Mouse (Mus musculus): ENCODE measurements around the gene Rasip1. TPM values are rescaled to one million over a fixed set of nuclear protein-coding genes. Genes with fewer than 3 reads are reported as not detected.

Gene Rasip1
- polyA plus RNA-seq, 1 experiment: not detected

DNA sequence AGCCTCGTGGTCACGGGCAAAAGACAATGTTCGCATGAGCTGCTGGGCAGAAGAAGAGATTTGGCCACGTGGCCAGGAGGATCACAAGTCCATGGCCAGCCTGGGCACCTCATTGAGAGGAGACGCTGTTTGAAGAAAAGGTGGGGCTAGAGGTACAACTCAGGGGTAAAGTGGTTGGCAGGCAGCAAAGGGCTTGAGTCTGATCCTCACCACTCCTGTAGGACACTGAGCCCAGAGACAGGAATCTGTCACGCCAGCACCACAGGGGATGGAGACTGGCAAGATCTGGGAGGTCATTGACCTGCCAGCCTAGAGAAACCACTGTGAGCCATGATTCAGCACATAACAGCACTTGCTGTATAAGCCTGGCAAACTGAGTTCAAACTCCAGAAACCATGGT is 29.8 kb upstream of the Rasip1 start:
- H3K4me3 ChIP-seq (ENCODE audit: insufficient read depth, poor library complexity, severe bottlenecking): no peak overlapping the region
- H3K36me3 ChIP-seq (ENCODE audit: control insufficient read depth, insufficient read depth): no peaks in the 10 kb centered on the region
- no peaks in the 10 kb centered on the region for H3K79me2 ChIP-seq (ENCODE audit: control insufficient read depth, insufficient read depth)
- no peaks in the 10 kb centered on the region for H3K79me3 ChIP-seq (ENCODE audit: low read depth)
- H3ac ChIP-seq (ENCODE audit: control insufficient read depth, insufficient read length, low read depth): no peak overlapping the region
- TF ChIP-seq FOSL1 (IDR thresholded peaks at IDR 0.05; ENCODE audit: insufficient read depth, low read length, poor library complexity, severe bottlenecking): no peak
- no peak for TF ChIP-seq MYOG (IDR thresholded peaks at IDR 0.05; ENCODE audit: control insufficient read depth, extremely low read depth, insufficient read length)
- TF ChIP-seq CEBPB (IDR thresholded peaks at IDR 0.05; ENCODE audit: low read depth): no peak
- no peak for TF ChIP-seq MAX (IDR thresholded peaks at IDR 0.05)
- TF ChIP-seq CTCF (IDR thresholded peaks at IDR 0.05; ENCODE audit: control insufficient read depth, insufficient read depth, insufficient read length): no peak
- TF ChIP-seq USF1 (IDR thresholded peaks at IDR 0.05; ENCODE audit: low read depth): no peak
- TF ChIP-seq MYOD1 (IDR thresholded peaks at IDR 0.05; ENCODE audit: control insufficient read depth, insufficient read length, low read depth): no peak
- no peaks in the 10 kb centered on the region for H3K27me3 ChIP-seq (ENCODE audit: control insufficient read depth, insufficient read depth, insufficient read length)

DNA sequence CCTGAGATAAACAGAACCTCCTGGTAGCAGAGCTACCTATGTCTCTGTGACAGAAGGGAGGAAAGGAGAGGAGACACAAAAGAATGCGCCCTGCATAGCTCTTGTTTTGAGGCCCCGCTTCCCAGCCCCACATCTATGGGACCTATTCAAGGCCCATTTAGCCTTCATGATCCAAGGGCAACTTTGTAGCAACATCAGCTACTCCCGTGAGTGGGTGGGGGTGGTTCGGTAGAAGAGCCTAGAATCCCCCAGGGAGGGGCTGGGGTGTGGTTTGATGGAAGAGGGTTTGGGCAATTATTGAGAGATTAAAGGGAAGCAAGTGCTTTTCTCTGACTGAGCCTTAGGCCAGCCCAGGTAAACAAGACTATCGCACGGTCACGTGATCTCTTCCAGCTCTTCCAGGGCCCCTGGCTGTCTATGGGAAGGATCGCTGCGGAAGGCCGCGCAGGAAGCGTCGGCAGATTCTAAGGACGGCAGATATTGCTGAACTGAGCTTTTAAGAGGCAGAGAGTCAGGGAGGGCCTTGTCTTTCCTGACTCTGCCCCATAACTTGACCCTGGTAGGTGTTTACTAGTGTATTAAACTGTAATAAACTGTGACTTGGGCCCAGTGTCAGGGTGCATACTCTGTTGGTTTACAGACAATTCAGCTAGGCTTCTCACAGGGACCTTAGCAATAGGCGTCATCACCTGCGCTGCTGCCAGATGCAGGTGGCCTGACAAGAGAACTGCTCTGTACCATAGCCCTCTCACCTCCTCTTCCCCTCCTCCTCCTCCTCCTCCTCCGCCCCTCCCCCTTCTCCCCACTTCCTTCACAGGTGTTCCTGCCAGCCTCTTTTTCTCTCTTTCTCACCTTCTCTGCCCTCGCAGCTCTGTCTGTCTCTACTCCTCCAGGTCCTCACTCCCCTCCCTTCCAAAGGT is 28.1 kb upstream of the Rasip1 start:
- H3K36me3 ChIP-seq (ENCODE audit: control insufficient read depth, insufficient read depth): no peaks in the 10 kb centered on the region
- no peaks in the 10 kb centered on the region for H3K79me3 ChIP-seq (ENCODE audit: low read depth)
- TF ChIP-seq FOSL1 (IDR thresholded peaks at IDR 0.05; ENCODE audit: insufficient read depth, low read length, poor library complexity, severe bottlenecking) (no peak), CEBPB (IDR thresholded peaks at IDR 0.05; ENCODE audit: low read depth) (no peak), MYOD1 (IDR thresholded peaks at IDR 0.05; ENCODE audit: control insufficient read depth, insufficient read length, low read depth) (no peak), USF1 (IDR thresholded peaks at IDR 0.05; ENCODE audit: low read depth) (no peak), MAX (IDR thresholded peaks at IDR 0.05) (no peak), MYOG (IDR thresholded peaks at IDR 0.05; ENCODE audit: control insufficient read depth, extremely low read depth, insufficient read length) (no peak), CTCF (IDR thresholded peaks at IDR 0.05; ENCODE audit: control insufficient read depth, insufficient read depth, insufficient read length) (no peak)
- H3K4me3 ChIP-seq (ENCODE audit: insufficient read depth, poor library complexity, severe bottlenecking): no peak overlapping the region
- H3K27me3 ChIP-seq (ENCODE audit: control insufficient read depth, insufficient read depth, insufficient read length): no peaks in the 10 kb centered on the region
- H3K79me2 ChIP-seq (ENCODE audit: control insufficient read depth, insufficient read depth): no peaks in the 10 kb centered on the region
- H3ac ChIP-seq (ENCODE audit: control insufficient read depth, insufficient read length, low read depth): no peak overlapping the region

DNA sequence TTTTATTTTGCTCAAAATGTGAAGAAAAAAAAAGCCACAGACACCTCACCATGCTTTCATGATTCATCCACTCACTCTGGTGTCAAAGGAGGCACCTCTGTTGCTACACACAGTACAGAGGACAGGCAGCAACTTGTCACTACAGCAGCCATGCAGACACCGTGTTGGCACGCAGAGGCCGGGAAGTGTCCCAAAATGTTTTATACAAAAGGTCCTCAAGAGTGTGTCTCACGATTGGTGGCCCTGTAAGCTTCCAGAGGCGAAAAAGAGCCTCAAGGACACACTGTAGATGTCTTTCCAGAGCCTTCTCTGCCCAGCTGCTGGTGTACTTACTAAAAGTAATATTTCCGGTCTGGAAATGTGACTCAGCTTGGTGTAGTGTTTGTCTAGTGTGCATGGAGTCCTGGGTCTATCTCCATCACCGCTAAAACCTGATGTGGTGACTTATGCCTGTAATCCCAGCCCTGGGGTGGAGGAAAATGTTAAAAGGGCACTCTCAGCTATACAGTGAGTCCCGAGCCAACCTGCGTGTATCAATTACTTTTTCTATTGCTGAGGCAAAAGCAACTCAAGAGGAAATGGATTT is 21.5 kb upstream of the Rasip1 start:
- Histone ChIP-seq H3K36me3 (ENCODE audit: control insufficient read depth, insufficient read depth) (no peaks in the 10 kb centered on the region), H3ac (ENCODE audit: control insufficient read depth, insufficient read length, low read depth) (no peak overlapping the region), H3K4me3 (ENCODE audit: insufficient read depth, poor library complexity, severe bottlenecking) (no peak overlapping the region), H3K79me3 (ENCODE audit: low read depth) (no peaks in the 10 kb centered on the region), H3K27me3 (ENCODE audit: control insufficient read depth, insufficient read depth, insufficient read length) (no peaks in the 10 kb centered on the region), H3K79me2 (ENCODE audit: control insufficient read depth, insufficient read depth) (no peaks in the 10 kb centered on the region)
- TF ChIP-seq CEBPB (IDR thresholded peaks at IDR 0.05; ENCODE audit: low read depth): no peak
- no peak for TF ChIP-seq USF1 (IDR thresholded peaks at IDR 0.05; ENCODE audit: low read depth)
- TF ChIP-seq MYOD1 (IDR thresholded peaks at IDR 0.05; ENCODE audit: control insufficient read depth, insufficient read length, low read depth): no peak
- TF ChIP-seq MYOG (IDR thresholded peaks at IDR 0.05; ENCODE audit: control insufficient read depth, extremely low read depth, insufficient read length): no peak
- no peak for TF ChIP-seq MAX (IDR thresholded peaks at IDR 0.05)
- TF ChIP-seq FOSL1 (IDR thresholded peaks at IDR 0.05; ENCODE audit: insufficient read depth, low read length, poor library complexity, severe bottlenecking): no peak
- no peak for TF ChIP-seq CTCF (IDR thresholded peaks at IDR 0.05; ENCODE audit: control insufficient read depth, insufficient read depth, insufficient read length)

DNA sequence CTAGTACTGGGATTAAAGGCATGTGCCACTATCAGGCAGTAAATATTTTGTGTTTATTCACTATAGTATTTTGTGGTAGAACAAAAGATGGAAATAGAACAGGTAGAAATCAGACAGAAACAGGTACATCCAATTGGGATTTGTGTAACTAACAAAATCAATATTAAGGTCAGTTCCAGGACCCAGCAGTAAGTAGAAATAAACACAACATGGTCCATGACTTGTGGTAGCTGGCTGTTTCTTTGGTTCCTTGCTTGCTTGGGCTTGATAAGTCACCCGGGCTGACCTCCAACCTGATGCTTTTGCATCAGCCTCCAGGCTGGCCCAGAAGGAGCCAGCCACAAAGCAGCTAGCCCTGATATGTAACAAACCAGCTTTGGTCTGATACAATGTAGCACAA is 17.8 kb upstream of the Rasip1 start:
- no peaks in the 10 kb centered on the region for H3K27me3 ChIP-seq (ENCODE audit: control insufficient read depth, insufficient read depth, insufficient read length)
- H3ac ChIP-seq (ENCODE audit: control insufficient read depth, insufficient read length, low read depth): no peak overlapping the region
- H3K79me2 ChIP-seq (ENCODE audit: control insufficient read depth, insufficient read depth): no peaks in the 10 kb centered on the region
- no peaks in the 10 kb centered on the region for H3K79me3 ChIP-seq (ENCODE audit: low read depth)
- TF ChIP-seq CEBPB (IDR thresholded peaks at IDR 0.05; ENCODE audit: low read depth) (no peak), MYOG (IDR thresholded peaks at IDR 0.05; ENCODE audit: control insufficient read depth, extremely low read depth, insufficient read length) (no peak), MYOD1 (IDR thresholded peaks at IDR 0.05; ENCODE audit: control insufficient read depth, insufficient read length, low read depth) (no peak), MAX (IDR thresholded peaks at IDR 0.05) (no peak), FOSL1 (IDR thresholded peaks at IDR 0.05; ENCODE audit: insufficient read depth, low read length, poor library complexity, severe bottlenecking) (no peak), CTCF (IDR thresholded peaks at IDR 0.05; ENCODE audit: control insufficient read depth, insufficient read depth, insufficient read length) (no peak), USF1 (IDR thresholded peaks at IDR 0.05; ENCODE audit: low read depth) (no peak)
- H3K4me3 ChIP-seq (ENCODE audit: insufficient read depth, poor library complexity, severe bottlenecking): no peak overlapping the region
- H3K36me3 ChIP-seq (ENCODE audit: control insufficient read depth, insufficient read depth): no peaks in the 10 kb centered on the region

DNA sequence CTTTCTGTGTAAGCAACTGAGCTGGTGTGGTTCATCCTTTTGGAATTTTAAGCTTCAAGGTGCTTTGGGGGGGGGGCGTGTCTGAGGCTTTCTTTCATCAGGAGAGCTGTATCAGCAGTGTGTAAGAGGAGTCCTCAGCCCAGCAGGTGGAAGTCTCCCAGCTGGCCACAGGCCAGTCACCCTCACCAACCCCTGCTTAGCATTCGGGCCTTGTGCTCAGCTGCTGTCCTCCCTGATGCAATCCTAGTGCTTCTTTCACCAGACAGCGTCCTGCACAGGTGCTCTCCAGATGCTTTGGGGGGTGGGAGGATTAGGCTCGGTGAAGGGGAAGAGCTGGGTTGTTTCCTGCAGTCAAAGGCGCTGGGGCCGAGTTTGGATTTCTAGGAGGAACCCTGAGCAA is 11.0 kb upstream of the Rasip1 start:
- H3K79me3 ChIP-seq (ENCODE audit: low read depth): no peaks in the 10 kb centered on the region
- no peaks in the 10 kb centered on the region for H3K27me3 ChIP-seq (ENCODE audit: control insufficient read depth, insufficient read depth, insufficient read length)

More for the DNA sequence above, 11.0 kb upstream of the Rasip1 start:
- no peak overlapping the region for H3ac ChIP-seq (ENCODE audit: control insufficient read depth, insufficient read length, low read depth)
- TF ChIP-seq CTCF (IDR thresholded peaks at IDR 0.05; ENCODE audit: control insufficient read depth, insufficient read depth, insufficient read length) (no peak), MYOG (IDR thresholded peaks at IDR 0.05; ENCODE audit: control insufficient read depth, extremely low read depth, insufficient read length) (no peak), MAX (IDR thresholded peaks at IDR 0.05) (no peak), USF1 (IDR thresholded peaks at IDR 0.05; ENCODE audit: low read depth) (no peak)
- H3K36me3 ChIP-seq (ENCODE audit: control insufficient read depth, insufficient read depth): no peaks in the 10 kb centered on the region
- no peak overlapping the region for H3K4me3 ChIP-seq (ENCODE audit: insufficient read depth, poor library complexity, severe bottlenecking)
- no peaks in the 10 kb centered on the region for H3K79me2 ChIP-seq (ENCODE audit: control insufficient read depth, insufficient read depth)
